Mouse (Mus musculus) G1E (cell line): ENCODE measurements around the gene Filip1l.

Experiments
- CTCF ChIP-seq: IDR thresholded peaks from 2 replicates; pipeline ENCODE4 v1.5.1; 2012; ENCODE audit warnings: low read depth, low read length, inconsistent platforms, mixed read lengths
- GATA1 ChIP-seq: IDR thresholded peaks from 2 replicates; pipeline ENCODE4 v1.6.1; 2012; ENCODE audit warnings: borderline replicate concordance, low read length, inconsistent platforms, mixed read lengths
- GATA2 ChIP-seq: IDR thresholded peaks from 2 replicates; pipeline ENCODE4 v1.6.1; 2012; ENCODE audit warnings: low read depth, low read length, inconsistent platforms, borderline replicate concordance
- POLR2AphosphoS5 ChIP-seq: IDR thresholded peaks from 2 replicates; pipeline ENCODE4 v1.6.1; 2012; ENCODE audit warnings: low read depth, low read length, inconsistent platforms; ENCODE audit not compliant: insufficient replicate concordance
- TAL1 ChIP-seq: conservative IDR thresholded peaks from 2 replicates; pipeline ENCODE4 v1.6.1; 2012; ENCODE audit warnings: low read depth, low read length, inconsistent platforms, mixed read lengths

DNA sequence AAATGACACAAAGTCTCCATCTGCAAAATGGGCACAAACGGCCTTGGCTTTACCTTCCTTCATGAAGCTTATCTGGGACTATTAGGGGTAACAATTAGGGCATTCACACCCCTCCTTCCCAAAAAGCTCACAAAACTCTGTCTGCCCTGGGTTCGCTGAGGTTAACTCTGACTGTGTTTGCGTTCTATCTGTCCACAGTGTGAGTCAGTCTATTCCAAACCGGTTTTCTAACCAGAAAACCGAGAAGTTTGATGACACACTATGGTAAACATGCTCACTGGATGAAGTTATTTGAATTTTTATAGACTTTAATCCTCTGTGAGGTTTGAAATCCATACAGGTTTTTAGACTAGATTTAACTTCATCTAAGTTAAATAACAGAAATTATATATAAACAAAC, 172.2 kb downstream of the Filip1l start:
- no peak for TF ChIP-seq CTCF
- no peak for TF ChIP-seq TAL1
- no peak for TF ChIP-seq GATA2
- no peak for TF ChIP-seq POLR2AphosphoS5
- no peak for TF ChIP-seq GATA1
